Mouse (Mus musculus) embryo, embryonic 11 days (tissue): ENCODE results near the gene Eif1b.
"Not testable (repeated sequence)": the region's sequence is repeated elsewhere in the genome, so short reads cannot be mapped to it uniquely, and the experiment has no call there.

Experiments used
- DNase-seq: peaks from one replicate; pipeline ENCODE4 v3.0.0-alpha.2; 2015

Gene Eif1b

GRCm38 (mm10) chr9:120527270-120527669 is 35.2 kb downstream of the Eif1b start:
- DNase-seq: no peak

DNA sequence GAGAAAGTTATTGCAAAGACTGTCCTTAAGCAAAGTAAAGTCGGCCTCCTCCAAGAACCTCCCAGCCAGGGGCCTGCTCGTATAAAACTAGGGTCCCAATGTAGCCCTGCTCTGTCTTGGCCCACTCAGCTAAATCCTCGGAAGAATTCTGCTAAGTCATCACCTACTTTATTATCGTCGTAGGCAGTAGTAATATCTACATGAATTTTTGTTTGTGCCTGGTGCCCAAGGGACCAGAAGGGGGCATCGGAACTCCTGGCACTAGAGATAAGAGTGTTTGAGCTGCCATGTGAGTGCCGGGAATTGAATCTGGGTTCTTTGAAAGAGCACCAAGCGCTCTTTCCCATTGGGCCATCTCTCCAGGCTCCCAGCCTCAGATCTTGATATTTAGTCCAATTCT is 35.9 kb downstream of the Eif1b start:
- no peak for DNase-seq

DNA sequence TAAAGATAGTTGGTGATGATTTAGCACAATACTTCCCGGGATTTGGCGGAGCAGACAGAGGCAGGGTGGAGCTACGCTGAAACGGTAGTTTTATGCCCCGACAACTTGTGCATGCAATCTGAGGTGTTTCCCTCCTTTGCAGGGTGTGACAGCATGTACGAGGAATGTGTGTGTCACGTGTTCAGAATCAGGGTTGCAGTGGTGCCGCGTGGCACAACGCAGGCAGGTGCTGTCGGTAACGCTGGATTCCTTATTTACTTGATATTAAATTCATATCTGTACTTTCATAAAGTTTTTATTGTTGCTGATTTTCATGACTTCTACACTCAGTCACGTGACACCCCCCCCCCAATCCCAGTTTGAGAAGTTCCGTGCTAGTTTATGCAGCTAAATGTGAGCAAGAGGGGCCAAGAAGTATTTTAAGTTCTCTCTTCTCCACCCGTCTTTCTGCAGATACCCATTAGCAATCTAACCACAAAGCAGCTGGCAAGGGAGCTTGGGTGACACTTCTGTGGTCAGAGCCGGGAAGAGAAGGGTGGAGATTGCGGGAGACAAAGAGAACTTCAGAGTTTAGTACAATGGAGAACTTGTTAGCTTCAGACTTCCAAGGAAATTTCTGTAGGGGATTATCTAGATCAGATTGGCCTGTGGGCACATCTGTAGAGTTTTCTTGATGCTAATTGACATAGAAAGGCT is 36.9 kb downstream of the Eif1b start:
- DNase-seq: no peak

GRCm38 (mm10) chr9:120530471-120530870 is 38.4 kb downstream of the Eif1b start:
- no peak for DNase-seq

DNA sequence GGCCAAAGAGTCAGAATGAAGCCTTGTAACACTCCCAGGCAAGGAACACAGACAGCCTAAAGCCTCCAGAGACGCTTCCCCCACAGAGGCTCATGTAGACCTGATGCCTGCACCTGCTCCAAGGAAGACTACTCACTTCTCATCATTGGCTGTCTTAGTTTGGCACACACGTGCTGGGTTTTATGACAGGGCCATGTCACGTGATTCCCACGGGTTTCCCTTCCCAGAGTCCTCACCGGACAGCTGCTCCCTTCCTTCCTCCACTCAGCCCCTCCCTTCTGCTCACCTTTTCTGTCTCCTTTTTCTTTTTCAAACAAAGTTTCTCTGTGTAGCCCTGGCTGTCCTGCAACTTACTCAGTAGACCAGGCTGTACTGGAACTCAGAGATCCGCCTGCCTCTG is 40.0 kb downstream of the Eif1b start:
- no peak for DNase-seq

- DNase-seq: no peak
Observed at GRCm38 (mm10) chr9:120532691-120533090, 40.7 kb downstream of the Eif1b start.

DNA sequence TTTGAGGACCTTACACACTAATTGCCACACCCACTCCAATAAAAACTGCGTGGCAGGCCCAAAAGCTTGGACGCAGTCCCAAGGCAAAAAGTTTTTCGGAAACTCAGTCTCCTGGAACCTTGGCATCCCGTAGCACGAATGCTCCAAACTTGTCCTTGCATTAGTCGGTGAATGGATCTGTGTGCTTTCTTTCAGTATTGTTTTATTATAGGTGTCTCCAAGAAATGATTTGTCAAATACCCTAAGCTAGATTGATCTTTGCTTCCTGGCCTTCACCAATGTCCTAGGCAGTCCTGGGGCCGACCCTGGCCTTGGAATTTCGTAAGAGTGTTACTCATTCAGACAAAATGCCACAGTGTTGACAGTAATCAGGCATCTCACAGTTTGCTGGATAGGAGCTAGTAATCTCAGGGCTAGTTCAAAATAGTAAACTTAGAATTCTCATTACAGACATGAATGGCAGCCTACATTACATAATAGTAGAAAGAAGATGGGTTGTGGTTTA is 41.5 kb downstream of the Eif1b start:
- not testable (repeated sequence) for DNase-seq

DNA sequence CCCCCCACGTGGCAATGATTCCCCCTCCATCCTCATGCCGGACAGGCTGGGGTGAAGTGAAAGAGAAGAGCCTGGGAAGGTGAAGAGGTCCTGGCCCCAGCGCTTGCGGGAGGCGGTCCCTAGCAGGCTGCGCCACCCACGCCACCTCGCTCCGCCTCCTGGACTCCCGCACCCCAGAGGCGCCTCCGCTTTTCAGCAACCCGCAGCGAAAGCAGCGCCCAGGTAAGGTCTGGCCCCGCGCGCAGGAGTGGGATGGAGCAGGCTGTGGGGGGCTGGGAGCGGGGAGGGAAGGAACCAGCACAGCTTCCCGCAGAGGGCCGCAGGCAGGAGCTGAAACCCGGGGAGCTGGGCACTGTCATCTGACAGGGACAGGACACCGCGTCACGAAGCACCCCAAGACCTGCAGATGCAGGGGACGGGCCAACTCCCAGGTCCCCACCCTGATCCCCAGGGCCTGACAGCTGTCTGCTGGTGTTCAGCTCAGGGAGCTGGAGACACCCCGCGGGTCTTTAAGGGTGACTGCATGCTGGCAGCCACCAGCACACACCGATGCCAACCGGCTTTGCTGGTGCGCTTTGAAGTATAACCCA is 47.7 kb downstream of the Eif1b start, which contains the start of gene Entpd3:
Entpd3 (plus strand) TSS at position 157 of the 590 bp plus-strand sequence.
- peak; percentile 27 for DNase-seq

DNA sequence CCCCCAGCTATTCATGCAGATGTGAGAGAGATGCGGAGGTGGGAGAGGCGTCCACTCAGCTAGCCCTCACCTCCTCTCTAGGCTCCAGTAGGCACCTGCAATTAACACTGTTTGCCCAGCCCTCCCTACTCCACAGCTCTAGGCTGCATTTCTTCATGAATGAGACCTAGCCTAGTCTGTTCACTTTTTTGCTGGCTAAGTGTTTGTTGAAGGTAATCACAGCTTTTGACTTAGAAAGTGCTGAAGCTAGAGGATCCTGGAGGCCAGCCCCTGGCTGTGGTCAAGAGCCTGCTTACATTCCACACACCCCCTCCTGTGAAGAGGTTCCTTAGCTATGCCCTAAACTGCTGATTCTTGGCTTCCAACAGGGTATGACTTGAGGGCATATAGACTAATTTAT is 49.4 kb downstream of the Eif1b start:
- DNase-seq: no peak

- peak; percentile 46 for DNase-seq
Observed at GRCm38 (mm10) chr9:120542241-120542640, 50.2 kb downstream of the Eif1b start.
